ENCODE assay signal across 8 mouse cellular contexts in genomic region chr4:120969382-120970146, GRCm38 (mm10). TPM values are rescaled to one million over a fixed set of nuclear protein-coding genes. Genes with fewer than 3 reads are reported as not detected.
DNase-seq lines count a peak whose midpoint lies in the region; ATAC-seq and TF ChIP-seq lines count a peak whose summit lies in the region.
"Had no signal": no experiment of that assay in that cellular context is flagged by ENCODE, and none has a peak within 500 bp of the region (broad histone marks: within the 10 kb centered on the region; RNA-seq: fewer than 3 reads in every experiment).

No protein-coding gene starts in this region.

- no peak overlapping the region for H3K4me3 ChIP-seq in cerebellum, adult 2 months (replicated peaks; ENCODE audit: insufficient read depth, low read depth, low read length)
- H3K4me3 ChIP-seq in hindbrain, postnatal 0 days (ENCODE audit: low read length): no peak overlapping the region
- H3K4me3 ChIP-seq in lung, postnatal 0 days (ENCODE audit: low read depth, low read length): no peak overlapping the region
- no peak overlapping the region for H3K4me3 ChIP-seq in stomach, postnatal 0 days (ENCODE audit: low read depth, low read length)
- H3K4me3 ChIP-seq: limb, embryonic 12.5 days had no signal

- peak; percentile 57 for TF ChIP-seq CTCF in cerebellum, adult 2 months (IDR thresholded peaks at IDR 0.05; ENCODE audit: borderline replicate concordance, insufficient read depth, low read depth, low read length)
- TF ChIP-seq CTCF in hindbrain, postnatal 0 days (IDR thresholded peaks at IDR 0.05; ENCODE audit: low read depth): peak; percentile 74
- TF ChIP-seq CTCF in lung, postnatal 0 days (IDR thresholded peaks at IDR 0.05): peak; percentile 67
- TF ChIP-seq CTCF in stomach, postnatal 0 days (IDR thresholded peaks at IDR 0.05; ENCODE audit: low read depth): peak; percentile 69

- no peak overlapping the region for H3K4me2 ChIP-seq in hindbrain, postnatal 0 days (ENCODE audit: low read depth, low read length)
- H3K4me2 ChIP-seq in lung, postnatal 0 days (replicated peaks; ENCODE audit: low read depth, low read length): no peak overlapping the region
- H3K4me2 ChIP-seq in stomach, postnatal 0 days (replicated peaks; ENCODE audit: low read depth): no peak overlapping the region
- H3K4me2 ChIP-seq: limb, embryonic 12.5 days had no signal

- no peak for TF ChIP-seq POLR2A in cerebellum, adult 2 months (IDR thresholded peaks at IDR 0.05; ENCODE audit: borderline replicate concordance, insufficient read depth, low read length)

- no peak overlapping the region for H3K9ac ChIP-seq in hindbrain, postnatal 0 days (replicated peaks; ENCODE audit: low read length)
- H3K9ac ChIP-seq in lung, postnatal 0 days (replicated peaks; ENCODE audit: low read depth): no peak overlapping the region
- H3K9ac ChIP-seq in stomach, postnatal 0 days (ENCODE audit: low read length): no peak overlapping the region
- H3K9ac ChIP-seq: limb, embryonic 12.5 days had no signal

- peak; percentile 47 to 50 for DNase-seq in left cerebral cortex, adult 18-20 months (ENCODE audit: low spot score in 2 of 2)
- no peak for DNase-seq in left cerebral cortex, adult 11 months (ENCODE audit: low spot score)
- peak; percentile 69 for DNase-seq in NIH3T3 (ENCODE audit: low read depth)
- DNase-seq in cerebellum, adult 2 months: peak; percentile 38 to 41
- DNase-seq in hindbrain, postnatal 0 days (ENCODE audit: low spot score): peak; percentile 66
- DNase-seq in lung, postnatal 0 days (ENCODE audit: low spot score): no peak
- no peak for DNase-seq in stomach, postnatal 0 days (ENCODE audit: low spot score)

- peaks cover 23% of the 10 kb centered on the region for H3K4me1 ChIP-seq in cerebellum, adult 2 months (ENCODE audit: control insufficient read depth, insufficient read depth, low read length)
- H3K4me1 ChIP-seq in hindbrain, postnatal 0 days (ENCODE audit: insufficient read depth, low read length): no peaks in the 10 kb centered on the region
- H3K4me1 ChIP-seq in lung, postnatal 0 days (ENCODE audit: insufficient read depth, low read depth, low read length): no peaks in the 10 kb centered on the region
- no peaks in the 10 kb centered on the region for H3K4me1 ChIP-seq in stomach, postnatal 0 days (replicated peaks; ENCODE audit: control insufficient read depth, insufficient read depth)
- H3K4me1 ChIP-seq: limb, embryonic 12.5 days had no signal

- ATAC-seq in hindbrain, postnatal 0 days: peak; percentile 72; the same call in 1 of the 2 replicates
- ATAC-seq in lung, postnatal 0 days: no peak
- ATAC-seq in stomach, postnatal 0 days (ENCODE audit: low FRiP score, low TSS enrichment): peak; percentile 63

- WGBS in cerebellum, adult 2 months: 77% methylated on average over 5 of the region's 5 CpGs
- WGBS in hindbrain, postnatal 0 days: 84% methylated on average over 5 of the region's 5 CpGs
- WGBS in lung, postnatal 0 days: 73% methylated on average over 5 of the region's 5 CpGs
- 77% methylated on average over 5 of the region's 5 CpGs for WGBS in stomach, postnatal 0 days

- H3K36me3 ChIP-seq in hindbrain, postnatal 0 days (ENCODE audit: insufficient read depth, low read length): peaks cover 44% of the 10 kb centered on the region
- H3K36me3 ChIP-seq in lung, postnatal 0 days (ENCODE audit: insufficient read depth, low read length): peaks cover 24% of the 10 kb centered on the region; the same call in 1 of the 2 replicates
- H3K36me3 ChIP-seq in stomach, postnatal 0 days (ENCODE audit: control insufficient read depth, insufficient read depth, low read length): peaks cover 5% of the 10 kb centered on the region; the same call in 1 of the 2 replicates

- no peaks in the 10 kb centered on the region for H3K27me3 ChIP-seq in cerebellum, adult 2 months (ENCODE audit: control insufficient read depth, insufficient read depth, low read length)
- H3K27me3 ChIP-seq in hindbrain, postnatal 0 days (ENCODE audit: insufficient read depth, low read length): no peaks in the 10 kb centered on the region
- H3K27me3 ChIP-seq in lung, postnatal 0 days (replicated peaks; ENCODE audit: insufficient read depth, low read length): no peaks in the 10 kb centered on the region
- no peaks in the 10 kb centered on the region for H3K27me3 ChIP-seq in stomach, postnatal 0 days (ENCODE audit: control insufficient read depth, insufficient read depth, low read length)
- H3K27me3 ChIP-seq: limb, embryonic 12.5 days had no signal

- no peak overlapping the region for H3K27ac ChIP-seq in cerebellum, adult 2 months (ENCODE audit: insufficient read depth, low read length)
- H3K27ac ChIP-seq in hindbrain, postnatal 0 days: no peak overlapping the region
- no peak overlapping the region for H3K27ac ChIP-seq in lung, postnatal 0 days (ENCODE audit: low read length)
- H3K27ac ChIP-seq in stomach, postnatal 0 days (replicated peaks): no peak overlapping the region
- H3K27ac ChIP-seq: limb, embryonic 12.5 days had no signal

- H3K9me3 ChIP-seq in hindbrain, postnatal 0 days (ENCODE audit: low read length): no peaks in the 10 kb centered on the region
- H3K9me3 ChIP-seq in lung, postnatal 0 days (ENCODE audit: low read length): no peaks in the 10 kb centered on the region
- no peaks in the 10 kb centered on the region for H3K9me3 ChIP-seq in stomach, postnatal 0 days (ENCODE audit: control insufficient read depth, low read length)
- H3K9me3 ChIP-seq: limb, embryonic 12.5 days had no signal

- no peak for TF ChIP-seq EP300 in lung, postnatal 0 days (IDR thresholded peaks at IDR 0.05)
- no peak for TF ChIP-seq EP300 in stomach, postnatal 0 days (optimal IDR thresholded peaks at IDR 0.05)

RNA-seq across cellular contexts. Expression of gene Zfp69, which starts 18.1 kb away (rescaled TPM):
- total RNA-seq in left cerebral cortex, adult 18-20 months (2021): 1 to 10 TPM; 1.7 to 1.9 TPM
- 1.9 and 3.1 TPM in 2 replicates for polyA plus RNA-seq in cerebellum, adult 2 months (2012; rRNA removed)
- 1.8 and 2.8 TPM in 2 replicates for total RNA-seq in hindbrain, postnatal 0 days (2014; rRNA removed)
- 4.5 and 4.8 TPM in 2 replicates for polyA plus RNA-seq in hindbrain, postnatal 0 days (2015; fragmentation: Nextera tagmentation; extraction: Ambion mirVana)
- 6.7 TPM in 2 replicates for polyA plus RNA-seq in lung, postnatal 0 days (2015; fragmentation: Nextera tagmentation; extraction: Ambion mirVana)
- polyA plus RNA-seq in stomach, postnatal 0 days (2015; fragmentation: Nextera tagmentation; extraction: Ambion mirVana): 1.9 and 2.3 TPM in 2 replicates

RNA-seq across cellular contexts. Expression of gene Exo5, which starts 44.7 kb away (rescaled TPM):
- 10 to 100 TPM; 12.7 to 15.0 TPM for total RNA-seq in left cerebral cortex, adult 18-20 months (2021)
- polyA plus RNA-seq in cerebellum, adult 2 months (2012; rRNA removed): 9.4 and 10.1 TPM in 2 replicates
- total RNA-seq in hindbrain, postnatal 0 days (2014; rRNA removed): 7.4 and 8.6 TPM in 2 replicates
- polyA plus RNA-seq in hindbrain, postnatal 0 days (2015; fragmentation: Nextera tagmentation; extraction: Ambion mirVana): 13.4 and 13.6 TPM in 2 replicates
- 12.6 and 13.1 TPM in 2 replicates for polyA plus RNA-seq in lung, postnatal 0 days (2015; fragmentation: Nextera tagmentation; extraction: Ambion mirVana)
- 10.2 and 10.4 TPM in 2 replicates for polyA plus RNA-seq in stomach, postnatal 0 days (2015; fragmentation: Nextera tagmentation; extraction: Ambion mirVana)

RNA-seq across cellular contexts. Expression of gene Smap2, which starts 47.5 kb away (rescaled TPM):
- total RNA-seq in left cerebral cortex, adult 18-20 months (2021): 100 to 1,000 TPM; 194 to 195 TPM
- 82.0 and 90.6 TPM in 2 replicates for polyA plus RNA-seq in cerebellum, adult 2 months (2012; rRNA removed)
- total RNA-seq in hindbrain, postnatal 0 days (2014; rRNA removed): 78.4 and 79.8 TPM in 2 replicates
- polyA plus RNA-seq in hindbrain, postnatal 0 days (2015; fragmentation: Nextera tagmentation; extraction: Ambion mirVana): 37.4 and 42.0 TPM in 2 replicates
- 10.8 and 12.4 TPM in 2 replicates for polyA plus RNA-seq in lung, postnatal 0 days (2015; fragmentation: Nextera tagmentation; extraction: Ambion mirVana)
- 16.1 and 17.3 TPM in 2 replicates for polyA plus RNA-seq in stomach, postnatal 0 days (2015; fragmentation: Nextera tagmentation; extraction: Ambion mirVana)

Comparison
In these comparisons a context has a peak if more than half of its experiments do, and no peak if none do; other contexts are left out.
1. DNase-seq: peak in left cerebral cortex, adult 18-20 months (2 of 2), NIH3T3 (single experiment), cerebellum, adult 2 months (2 of 2) and hindbrain, postnatal 0 days (single experiment); none in left cerebral cortex, adult 11 months (single experiment), lung, postnatal 0 days (single experiment) and stomach, postnatal 0 days (single experiment).
2. Peak in every context shown above with its lines, with median percentiles within 50 percentile points of each other: CTCF ChIP-seq.